Mouse (Mus musculus) olfactory bulb, adult 2 months (tissue): ENCODE data around the gene Zfp513. TPM values are rescaled to one million over a fixed set of nuclear protein-coding genes. Genes with fewer than 3 reads are reported as not detected.

Experiments
- H3K27ac ChIP-seq: fragments of 200-500 bp; 2 replicates; pipeline ENCODE4 v1.5.1; 2012; ENCODE audit warnings: low read depth, low read length; ENCODE audit not compliant: insufficient read depth
- H3K4me1 ChIP-seq: fragments of 200-500 bp; 2 replicates; pipeline ENCODE4 v1.6.1; 2012; ENCODE audit warnings: low read length; ENCODE audit not compliant: control insufficient read depth, insufficient read depth
- H3K4me3 ChIP-seq: fragments of 200-500 bp; 2 replicates; pipeline ENCODE4 v1.5.1; 2012; ENCODE audit warnings: mild to moderate bottlenecking, low read depth, low read length, moderate library complexity; ENCODE audit not compliant: insufficient read depth
- CTCF ChIP-seq: fragments of 200-500 bp; IDR thresholded peaks from 2 replicates; pipeline ENCODE4 v1.5.1; 2012; ENCODE audit warnings: low read depth, mild to moderate bottlenecking, low read length, moderate library complexity; ENCODE audit not compliant: insufficient read depth
- POLR2A ChIP-seq: fragments of 200-500 bp; IDR thresholded peaks from 2 replicates; pipeline ENCODE4 v1.6.1; 2012; ENCODE audit warnings: mild to moderate bottlenecking, low read depth, low read length, moderate library complexity; ENCODE audit not compliant: insufficient read depth
- WGBS: fragments of 180-500 bp; shearing (Covaris S2); methylation state at CpG from one replicate; pipeline ENCODE4 v1.1.7; 2018; 5-methylcytosine and 5-hydroxymethylcytosine counted together
- polyA plus RNA-seq: library from polyadenylated mRNA; stranded (reverse); fragments of >200 nt; gene quantifications from 2 replicates; pipeline ENCODE4 v1.2.4, GENCODE M21; 2012; ENCODE audit warnings: low replicate concordance; ENCODE audit not compliant: missing spikeins, insufficient read depth, insufficient read length

Zfp513 gene
- polyA plus RNA-seq, 1 experiment, result not detected

DNA sequence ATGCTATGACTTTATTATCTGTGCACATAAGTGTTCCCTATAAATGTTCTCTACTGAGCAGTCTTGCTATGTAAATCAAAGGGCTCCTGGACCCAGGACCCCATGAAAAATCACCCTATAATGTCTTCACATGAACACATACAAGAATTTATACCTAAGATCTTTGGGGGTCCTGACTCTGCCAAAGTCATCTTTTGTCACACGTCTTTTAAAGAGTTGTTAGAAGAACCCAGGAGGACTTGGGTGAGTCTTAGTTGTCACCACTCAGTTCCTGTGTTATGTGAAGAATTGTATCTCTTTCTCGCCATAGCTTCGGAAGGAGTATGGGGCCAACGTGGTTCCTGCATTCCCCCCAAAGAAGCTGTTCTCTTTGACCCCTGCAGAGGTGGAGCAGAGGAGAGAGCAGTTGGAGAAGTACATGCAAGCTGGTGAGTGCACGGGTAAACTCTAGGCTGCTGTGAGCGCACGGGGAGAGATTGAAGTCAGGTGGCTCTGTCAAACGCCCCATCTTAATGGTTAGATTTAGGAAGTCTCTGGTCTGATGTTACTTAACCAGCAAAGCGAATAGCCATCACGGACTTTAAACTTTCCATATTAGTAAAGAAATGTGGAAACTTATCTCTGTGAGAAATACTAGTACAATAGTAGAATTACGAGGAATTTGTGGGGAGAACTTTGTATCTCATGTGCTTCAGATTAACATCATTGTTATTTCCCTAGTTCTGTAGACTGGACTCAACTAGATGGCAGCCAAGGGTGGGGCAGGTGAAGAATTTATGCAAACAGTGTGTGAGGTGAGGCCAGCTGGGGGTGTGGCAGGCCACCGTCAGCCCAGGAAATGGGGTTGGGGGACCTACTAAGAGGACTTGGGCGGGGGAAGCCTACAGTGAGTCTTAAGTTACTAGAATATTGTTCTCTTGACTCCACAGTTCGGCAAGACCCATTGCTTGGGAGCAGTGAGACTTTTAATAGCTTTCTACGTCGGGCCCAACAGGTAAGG lies 7.3 kb downstream of the Zfp513 start:
- TF ChIP-seq CTCF, result no peak
- TF ChIP-seq POLR2A, result no peak
- Histone ChIP-seq H3K27ac (no peak overlapping the region), H3K4me3 (no peak overlapping the region), H3K4me1 (peaks cover 7% of the 10 kb centered on the region)
- WGBS, result 90% methylated on average over 16 of the region's 16 CpGs

DNA sequence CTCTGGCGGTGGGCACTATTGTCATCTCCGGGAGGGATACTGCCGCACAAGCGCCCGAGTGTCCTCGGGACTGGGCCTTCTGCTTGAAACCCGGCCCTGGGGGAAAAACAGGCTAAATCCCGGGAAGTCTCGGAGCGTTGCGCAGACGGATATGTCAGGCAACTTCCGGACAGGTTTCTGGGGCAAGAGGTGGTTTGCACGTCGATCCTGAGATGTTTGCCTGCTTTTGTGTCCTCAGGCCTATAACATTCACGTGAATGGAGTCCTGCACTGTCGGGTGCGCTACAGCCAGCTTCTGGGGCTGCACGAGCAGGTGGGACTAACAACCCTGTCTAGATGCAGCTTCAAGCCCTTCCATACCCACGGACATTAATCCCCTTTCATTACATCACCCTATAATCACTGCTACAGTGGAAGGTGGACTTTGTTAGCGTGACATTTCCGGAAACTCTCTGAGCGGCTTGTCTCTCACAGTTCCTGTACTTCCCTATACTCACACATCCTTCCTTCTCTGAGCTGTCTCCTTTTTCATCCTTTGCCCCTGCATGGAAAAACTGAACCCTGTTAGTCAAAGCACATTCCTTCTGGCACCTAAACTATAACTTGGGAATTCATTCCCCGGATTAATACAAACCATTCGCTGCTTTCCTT lies 8.3 kb downstream of the Zfp513 start:
- TF ChIP-seq CTCF (no peak), POLR2A (no peak)
- peaks cover 7% of the 10 kb centered on the region for H3K4me1 ChIP-seq
- peak overlapping the region; percentile 91 for H3K4me3 ChIP-seq
- 10% methylated on average over 25 of the region's 25 CpGs for WGBS
- peak overlapping the region; percentile 82 for H3K27ac ChIP-seq

DNA sequence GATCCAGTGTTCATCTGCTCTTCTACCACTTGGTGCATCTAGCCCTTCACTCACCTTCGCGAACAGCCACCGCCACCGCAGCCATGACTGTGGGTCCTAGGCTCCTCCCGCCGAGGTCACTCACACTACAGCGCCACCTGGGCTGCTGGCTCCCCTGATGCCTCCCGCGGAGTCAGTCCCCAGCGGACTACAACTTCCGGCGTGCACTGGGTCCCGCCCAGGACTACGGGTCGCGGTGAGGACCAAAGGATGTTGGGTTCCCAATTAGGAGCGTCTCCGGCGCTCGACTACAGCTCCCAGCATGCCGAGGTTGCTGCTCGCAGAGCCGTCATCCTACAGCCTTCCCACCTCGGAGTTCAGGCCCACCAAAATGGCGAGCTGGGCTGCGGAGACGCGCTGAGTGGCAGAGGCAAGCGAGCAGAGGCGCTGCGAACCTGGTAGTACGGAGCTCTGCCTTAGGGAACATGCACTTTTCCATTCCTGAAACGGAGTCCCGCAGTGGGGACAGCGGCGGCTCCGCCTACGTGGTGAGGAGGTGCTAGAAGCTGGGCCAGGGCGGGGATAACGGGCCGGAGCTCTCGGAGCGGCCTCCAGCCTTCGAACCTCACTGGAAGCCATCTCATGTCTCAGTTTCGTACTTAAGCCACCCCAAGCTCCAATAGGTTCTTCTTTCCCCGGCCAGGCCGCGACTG lies 9.0 kb downstream of the Zfp513 start, which contains the start of the genes Snx17 and Eif2b4:
Gene Snx17, plus strand, starts transcription at position 289 of the 692 bp plus-strand sequence.
Gene Eif2b4, minus strand, starts transcription at position 492 of the 692 bp plus-strand sequence.
- peak within 1 kb of the TSS; percentile 91 for H3K4me3 ChIP-seq
- peaks cover 7% of the 10 kb centered on the region for H3K4me1 ChIP-seq
- under 1% methylated on average over 48 of the region's 48 CpGs for WGBS
- TF ChIP-seq POLR2A (peak; percentile 25), CTCF (no peak)
- H3K27ac ChIP-seq, result peak within 1 kb of the TSS; percentile 82

DNA sequence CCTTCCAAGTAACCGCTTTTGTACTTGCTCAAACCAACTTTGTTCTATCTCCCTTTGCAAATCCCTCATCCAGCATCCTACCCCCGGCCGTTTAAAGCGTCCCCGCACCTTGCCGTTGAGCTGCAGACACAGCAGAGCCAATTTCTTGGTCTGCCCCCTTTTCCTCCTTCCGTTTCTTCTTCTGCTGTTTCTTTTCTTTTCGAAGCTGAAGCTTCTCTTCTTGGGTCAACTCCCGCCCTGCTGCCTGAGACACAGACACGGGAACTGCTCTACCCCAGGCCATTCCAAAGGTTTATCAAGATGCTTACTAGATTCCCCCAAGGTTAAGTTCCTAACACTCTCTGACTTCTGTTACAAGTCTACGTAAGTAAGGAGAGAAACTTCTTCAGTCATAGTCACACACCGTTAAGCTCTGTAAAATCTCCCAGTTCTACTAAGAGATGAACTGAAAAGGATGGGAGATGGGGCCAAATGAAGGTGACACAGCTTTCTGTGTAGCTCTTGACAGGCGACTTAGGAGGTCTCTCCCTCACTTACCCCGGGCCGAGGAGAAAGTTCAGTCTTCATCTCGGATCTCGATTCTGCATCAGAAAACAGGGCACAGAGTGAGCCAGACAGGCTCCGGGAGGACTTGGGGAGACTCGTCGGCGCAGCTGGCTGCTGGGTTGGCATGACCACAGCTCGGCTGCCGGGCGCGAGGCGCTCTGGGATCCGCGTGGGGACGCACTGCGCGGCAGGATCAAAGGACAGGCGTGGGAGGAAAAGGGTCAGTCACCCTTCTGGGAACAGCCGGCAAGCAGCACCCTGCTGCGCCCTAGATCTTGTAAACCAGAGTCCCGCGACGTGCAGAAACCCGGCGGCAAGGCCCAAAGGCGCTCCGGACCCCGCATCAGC lies 9.8 kb downstream of the Zfp513 start:
- Histone ChIP-seq H3K4me1 (peaks cover 7% of the 10 kb centered on the region), H3K4me3 (peak overlapping the region; percentile 91), H3K27ac (peak overlapping the region; percentile 66)
- TF ChIP-seq POLR2A (no peak), CTCF (no peak)
- 11% methylated on average over 42 of the region's 42 CpGs for WGBS

DNA sequence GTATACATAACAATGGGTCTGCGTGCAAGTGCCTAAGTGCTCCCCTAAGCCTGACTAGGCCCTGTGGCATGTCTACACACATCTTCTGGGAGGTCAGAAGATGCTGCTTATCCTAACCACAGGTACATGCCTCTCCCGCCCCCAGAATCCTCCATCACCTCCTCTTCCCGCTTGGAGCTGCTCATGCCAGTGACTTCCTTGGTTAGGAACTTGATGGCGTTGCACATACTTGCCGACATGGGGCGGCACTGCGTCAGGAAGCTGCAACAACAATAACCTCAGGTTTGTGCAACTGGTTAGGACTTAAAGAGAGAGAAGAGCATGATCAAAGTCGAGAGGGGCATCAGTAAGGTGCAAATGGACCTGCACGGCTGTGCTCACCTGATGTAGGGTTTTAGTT lies 11.9 kb downstream of the Zfp513 start:
- 90% methylated on average over 9 of the region's 9 CpGs for WGBS
- no peak overlapping the region for H3K4me3 ChIP-seq
- peaks cover 7% of the 10 kb centered on the region for H3K4me1 ChIP-seq
- TF ChIP-seq POLR2A (no peak), CTCF (no peak)
- H3K27ac ChIP-seq, result no peak overlapping the region

DNA sequence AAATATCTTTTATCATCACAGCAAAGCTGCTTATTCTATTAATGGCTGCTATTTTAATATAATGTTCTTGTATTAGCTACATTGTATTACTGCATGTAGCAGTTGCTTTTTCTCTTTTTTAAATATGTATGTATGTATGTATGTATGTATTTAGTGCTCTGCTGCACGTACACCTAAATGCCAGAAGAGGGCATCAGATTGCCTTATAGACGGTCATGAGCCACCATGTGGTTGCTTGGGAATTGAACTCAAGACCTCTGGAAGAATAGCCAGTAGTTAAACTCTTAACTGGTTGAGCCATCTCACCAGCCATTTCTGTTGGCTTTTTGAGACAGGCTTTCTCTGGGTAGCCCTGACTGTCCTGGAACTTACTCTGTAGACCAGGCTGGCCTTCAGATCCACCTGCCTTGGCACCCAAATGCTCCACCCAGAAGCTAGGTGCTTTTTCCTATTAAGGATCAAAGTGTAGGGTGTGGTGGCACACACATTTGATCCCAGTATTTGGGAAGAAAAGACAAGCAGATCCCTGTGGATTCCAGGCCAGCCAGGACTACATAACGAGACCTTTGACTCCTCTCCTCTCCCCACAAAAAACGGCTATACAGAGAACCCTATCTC lies 13.8 kb downstream of the Zfp513 start:
- TF ChIP-seq POLR2A, result no peak
- H3K27ac ChIP-seq, result no peak overlapping the region
- H3K4me1 ChIP-seq, result peaks cover 7% of the 10 kb centered on the region
- no peak overlapping the region for H3K4me3 ChIP-seq
- 73% methylated on average over 4 of the region's 4 CpGs for WGBS

DNA sequence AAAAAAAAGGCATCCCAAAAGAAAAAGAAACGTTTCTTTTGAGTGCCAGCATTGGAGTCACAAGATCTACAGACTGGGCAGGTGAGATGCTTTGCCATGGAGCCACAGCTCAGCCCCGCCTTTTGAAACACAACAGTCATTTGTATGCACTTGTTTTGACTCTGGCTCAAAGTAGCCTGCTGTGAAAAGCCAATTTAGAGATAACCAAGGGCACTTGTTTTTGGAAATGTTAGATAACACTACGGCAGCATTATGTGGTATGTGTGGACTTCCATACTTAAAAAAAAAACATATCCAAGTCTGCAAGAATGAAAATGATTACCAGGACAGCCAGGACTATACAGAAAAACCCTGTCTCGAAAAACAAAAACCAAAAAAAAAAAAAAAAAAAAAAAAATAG lies 18.4 kb downstream of the Zfp513 start:
- Histone ChIP-seq H3K4me1 (0 out of 2 replicates have a peak, but pooled peaks cover 3% of the 10 kb centered on the region), H3K27ac (no peak overlapping the region), H3K4me3 (no peak overlapping the region)
- WGBS, result 61% methylated on average over 4 of the region's 4 CpGs
- TF ChIP-seq POLR2A (no peak), CTCF (no peak)

DNA sequence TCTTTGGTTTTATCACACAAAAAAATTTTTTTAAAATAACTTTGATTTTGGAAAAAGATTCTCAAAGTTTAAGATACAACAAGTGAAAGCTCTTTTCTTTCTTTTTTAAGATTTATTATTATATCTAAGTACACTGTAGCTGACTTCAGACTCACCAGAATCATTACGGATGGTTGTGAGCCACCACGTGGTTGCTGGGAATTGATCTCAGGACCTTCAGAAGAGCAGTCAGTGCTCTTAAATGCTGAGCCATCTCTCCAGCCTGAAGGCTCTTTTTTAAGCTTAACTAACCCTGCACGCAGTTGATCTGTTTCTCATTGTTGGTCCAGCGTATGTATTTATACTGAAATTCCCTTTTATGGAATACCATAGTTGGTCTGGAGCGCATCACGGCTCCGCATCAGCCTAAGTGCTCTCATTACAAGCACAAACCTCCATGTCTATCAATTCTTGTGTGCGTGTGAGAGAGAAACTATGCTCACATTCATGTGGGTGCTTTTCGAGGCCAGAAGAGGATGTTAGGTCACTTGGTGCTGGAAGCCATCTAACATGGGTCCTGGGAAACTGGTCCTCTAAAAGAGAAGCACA lies 20.8 kb downstream of the Zfp513 start:
- no peak overlapping the region for H3K27ac ChIP-seq
- no peak overlapping the region for H3K4me3 ChIP-seq
- 0 out of 2 replicates have a peak, but pooled peaks cover 3% of the 10 kb centered on the region for H3K4me1 ChIP-seq
- 94% methylated on average over 9 of the region's 9 CpGs for WGBS
- no peak for TF ChIP-seq CTCF
- TF ChIP-seq POLR2A, result no peak
